Mouse (Mus musculus) bone marrow, adult 2 months (tissue): ENCODE data around the gene Dhx30.

Source experiments
- CTCF ChIP-seq: fragments of 200-500 bp; IDR thresholded peaks from 2 replicates; pipeline ENCODE4 v1.5.1; 2011; ENCODE audit warnings: low read length, control low read depth; ENCODE audit not compliant: control insufficient read depth, insufficient read depth
- POLR2A ChIP-seq: fragments of 200-500 bp; IDR thresholded peaks from 2 replicates; pipeline ENCODE4 v1.6.1; 2011; ENCODE audit warnings: low read depth, mild to moderate bottlenecking, control low read depth, low read length, borderline replicate concordance; ENCODE audit not compliant: control insufficient read depth

DNA sequence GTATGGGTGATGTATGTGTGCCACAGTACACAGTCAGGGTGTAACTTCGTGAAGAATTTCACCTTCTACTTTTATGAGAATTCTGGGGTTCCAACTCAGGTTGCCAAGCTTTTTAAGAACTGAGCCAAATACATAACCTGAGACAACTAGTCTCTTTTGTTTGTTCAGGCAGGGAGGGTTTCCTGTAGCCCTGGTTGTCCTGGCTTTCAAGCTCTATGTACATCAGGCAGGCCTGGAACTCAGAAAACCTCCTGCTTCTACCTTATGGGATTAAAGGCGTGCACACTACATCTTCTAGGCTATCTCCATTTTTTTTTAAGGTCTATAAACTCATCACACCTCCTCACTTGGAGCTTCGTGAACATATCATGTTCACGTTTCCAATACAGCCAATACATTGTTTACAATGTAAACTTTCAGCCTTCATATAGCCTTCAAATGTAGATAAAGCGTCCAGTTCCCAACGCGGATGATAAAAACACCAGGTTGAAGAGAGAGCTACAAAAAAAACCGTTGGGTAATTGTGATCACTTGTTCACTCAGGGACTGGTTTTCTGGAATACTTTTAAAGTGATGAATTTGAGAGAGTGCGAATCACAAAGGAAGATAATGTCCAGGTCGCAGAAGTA is 13.4 kb upstream of the Dhx30 start:
- TF ChIP-seq CTCF (no peak), POLR2A (no peak)
